In the genomic region with DNA sequence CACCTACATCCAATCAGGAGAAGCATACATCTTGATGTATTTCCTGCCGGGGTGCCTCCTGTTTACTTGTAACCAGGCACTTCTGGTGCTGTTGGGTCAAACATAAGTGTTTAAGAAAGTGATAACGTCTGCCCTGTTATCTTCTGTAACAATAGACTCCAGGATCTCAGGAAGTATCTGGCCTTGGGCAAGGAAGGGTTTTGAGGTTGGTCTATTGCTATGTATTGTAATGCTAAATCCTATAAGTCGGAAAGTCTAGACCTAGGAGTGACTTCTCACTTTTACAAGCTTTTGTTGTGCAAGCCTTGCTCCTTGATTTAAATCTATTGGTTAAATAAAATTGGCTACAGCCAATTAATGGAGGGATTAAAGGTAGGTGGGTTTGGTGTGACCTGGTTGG, we compare ENCODE assay signal across 23 mouse cellular contexts. TPM values are rescaled to one million over a fixed set of nuclear protein-coding genes. Genes with fewer than 3 reads are reported as not detected.
"Had no signal": no experiment of that assay in that cellular context is flagged by ENCODE, and none has a peak within 500 bp of the region (broad histone marks: within the 10 kb centered on the region; RNA-seq: fewer than 3 reads in every experiment).

No protein-coding gene starts in this region.

- H3K4me3 ChIP-seq: lung, embryonic 15.5 days; midbrain, embryonic 10.5 days; midbrain, embryonic 12.5 days; myocyte; neural tube, embryonic 13.5 days; stomach, embryonic 15.5 days had no signal

- H3K27ac ChIP-seq: lung, embryonic 15.5 days; macrophage; midbrain, embryonic 10.5 days; midbrain, embryonic 12.5 days; neural tube, embryonic 13.5 days; stomach, embryonic 15.5 days; stomach, postnatal 0 days had no signal

- DNase-seq: liver, postnatal 0 days; lung, adult 2 months; lung, postnatal 14 days; lung, postnatal 36 days; midbrain, embryonic 14.5 days; right cerebral cortex, postnatal 14 days; thymus, adult 2 months; thymus, postnatal 25 days; thymus, postnatal 4 days had no signal

- H3K9ac ChIP-seq: liver, postnatal 0 days; lung, embryonic 15.5 days; midbrain, embryonic 12.5 days; neural tube, embryonic 13.5 days; stomach, embryonic 15.5 days had no signal

- H3K27me3 ChIP-seq: lung, embryonic 15.5 days; midbrain, embryonic 12.5 days; neural tube, embryonic 13.5 days; stomach, embryonic 15.5 days had no signal

- H3K4me2 ChIP-seq: lung, embryonic 15.5 days; midbrain, embryonic 12.5 days; neural tube, embryonic 13.5 days; stomach, embryonic 15.5 days had no signal

- H3K36me3 ChIP-seq: lung, embryonic 15.5 days; midbrain, embryonic 10.5 days; midbrain, embryonic 12.5 days; neural tube, embryonic 13.5 days; stomach, embryonic 15.5 days had no signal

- ATAC-seq: liver, postnatal 0 days; lung, postnatal 0 days; midbrain, embryonic 16.5 days had no signal

- H3K4me1 ChIP-seq: lung, embryonic 15.5 days; midbrain, embryonic 12.5 days; stomach, embryonic 15.5 days had no signal

- H3K9me3 ChIP-seq: lung, embryonic 15.5 days; midbrain, embryonic 10.5 days; midbrain, embryonic 12.5 days; neural tube, embryonic 13.5 days; stomach, embryonic 15.5 days had no signal

RNA-seq across cellular contexts. Expression of gene Steap2, which starts 4.5 kb away (rescaled TPM):
- total RNA-seq: megakaryocyte, adult 5-6 weeks; megakaryocyte-erythroid progenitor cell, adult 5-6 weeks; neutrophil, adult 5-6 weeks had no signal
- polyA plus RNA-seq: macrophage had no signal

RNA-seq across cellular contexts. Expression of gene Cfap69, which starts 34.8 kb away (rescaled TPM):
- total RNA-seq: megakaryocyte, adult 5-6 weeks; megakaryocyte-erythroid progenitor cell, adult 5-6 weeks; neutrophil, adult 5-6 weeks had no signal
- polyA plus RNA-seq: macrophage had no signal

RNA-seq across cellular contexts. Expression of gene Steap1, which starts 50.3 kb away (rescaled TPM):
- total RNA-seq: megakaryocyte, adult 5-6 weeks; megakaryocyte-erythroid progenitor cell, adult 5-6 weeks; neutrophil, adult 5-6 weeks had no signal
- polyA plus RNA-seq: macrophage; spleen, adult 2 months; thymus, adult 2 months had no signal
